Mouse (Mus musculus): ENCODE results near the gene Ezh2. TPM values are rescaled to one million over a fixed set of nuclear protein-coding genes. Genes with fewer than 3 reads are reported as not detected.
A peak's percentile ranks its signal among the peaks of the same experiment; 100 is the strongest.
"Not testable (repeated sequence)": the region's sequence is repeated elsewhere in the genome, so short reads cannot be mapped to it uniquely, and the experiment has no call there.

Ezh2 gene
- polyA plus RNA-seq (2012; rRNA removed) = 24.3 and 24.4 TPM in 2 replicates

DNA sequence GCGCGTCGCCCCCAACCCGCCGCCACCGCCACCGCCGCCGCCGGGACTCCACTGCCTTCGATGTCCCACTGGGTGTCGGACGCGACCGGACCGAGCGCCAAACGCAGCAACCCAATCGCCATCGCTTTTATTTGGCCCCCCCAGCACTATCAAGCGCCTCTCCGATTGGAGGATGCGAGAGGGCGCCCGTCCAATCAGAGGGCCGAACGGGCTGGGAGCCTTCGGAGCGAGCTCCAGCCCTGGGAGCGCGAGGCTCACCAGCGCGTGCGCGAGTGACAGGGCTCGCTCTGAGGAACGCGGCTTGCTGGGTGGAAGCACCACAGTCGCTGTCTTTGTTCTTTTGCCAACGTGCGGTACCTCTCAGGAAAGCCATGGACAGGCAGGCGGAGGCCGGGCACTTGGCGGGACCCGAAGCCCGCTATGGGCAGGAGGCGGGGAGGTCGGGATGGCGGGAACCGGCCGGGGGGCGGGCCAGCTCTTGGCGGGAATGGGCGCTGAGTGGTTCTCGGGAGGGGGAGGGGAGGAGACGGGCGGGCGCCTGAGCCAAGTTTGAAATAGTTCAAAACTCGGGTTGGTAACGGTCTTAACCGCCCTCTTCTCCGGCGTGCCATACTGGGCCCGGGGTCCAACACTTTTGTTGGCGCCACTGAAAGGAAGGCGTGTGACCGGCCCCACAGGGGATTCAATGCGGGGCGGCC lies at the start of gene Ezh2:
TSS of gene Ezh2 (minus strand) at position 416 of the 698 bp plus-strand sequence.
- Histone ChIP-seq H3K27ac (ENCODE audit: insufficient read depth, low read length) (peak within 1 kb of the TSS; percentile 23; the same call in 1 of the 2 replicates), H3K27me3 (ENCODE audit: control insufficient read depth, insufficient read depth, low read length) (no peaks in the 10 kb centered on the region), H3K4me1 (ENCODE audit: control insufficient read depth, insufficient read depth, low read length) (no peaks in the 10 kb centered on the region), H3K4me3 (replicated peaks; ENCODE audit: insufficient read depth, low read depth, low read length) (peak within 1 kb of the TSS; percentile 66)
- peak; percentile 99 for DNase-seq
- WGBS = under 1% methylated on average over 67 of the region's 69 CpGs
- TF ChIP-seq CTCF (IDR thresholded peaks at IDR 0.05; ENCODE audit: borderline replicate concordance, insufficient read depth, low read depth, low read length) (no peak), POLR2A (IDR thresholded peaks at IDR 0.05; ENCODE audit: borderline replicate concordance, insufficient read depth, low read length) (peak; percentile 89)

DNA sequence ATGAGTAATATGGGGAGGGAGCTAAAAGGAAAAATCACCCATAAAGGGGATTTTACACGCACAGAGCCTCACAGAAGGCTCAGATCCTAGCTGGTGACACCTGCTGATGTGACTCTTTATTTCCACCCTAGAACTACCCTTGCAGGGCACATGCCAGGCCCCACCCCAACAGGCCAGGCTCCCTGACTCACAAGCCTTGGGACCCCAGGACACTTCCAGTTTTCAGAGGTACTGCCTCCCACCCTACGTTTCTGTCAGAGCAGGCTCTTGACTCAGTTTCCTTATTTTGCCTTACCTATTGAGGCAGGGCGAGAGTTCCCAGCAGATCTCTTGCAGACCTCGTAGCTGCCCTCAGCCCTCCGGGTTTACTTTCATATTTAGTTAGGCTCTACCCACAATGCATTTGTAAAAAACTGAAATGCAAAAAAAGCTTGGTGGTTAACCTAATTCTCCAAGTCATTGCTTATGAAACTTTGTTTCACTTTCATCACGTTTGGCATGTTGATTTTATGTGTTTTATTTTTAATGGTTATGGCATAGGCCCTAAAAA lies 41.5 kb upstream of the Ezh2 start:
- H3K27me3 ChIP-seq (ENCODE audit: control insufficient read depth, insufficient read depth, low read length) = no peaks in the 10 kb centered on the region
- H3K4me3 ChIP-seq (replicated peaks; ENCODE audit: insufficient read depth, low read depth, low read length) = no peak overlapping the region
- TF ChIP-seq CTCF (IDR thresholded peaks at IDR 0.05; ENCODE audit: borderline replicate concordance, insufficient read depth, low read depth, low read length) = no peak
- no peak for TF ChIP-seq POLR2A (IDR thresholded peaks at IDR 0.05; ENCODE audit: borderline replicate concordance, insufficient read depth, low read length)
- DNase-seq = no peak
- H3K4me1 ChIP-seq (ENCODE audit: control insufficient read depth, insufficient read depth, low read length) = no peaks in the 10 kb centered on the region
- no peak overlapping the region for H3K27ac ChIP-seq (ENCODE audit: insufficient read depth, low read length)
- 66% methylated on average over 6 of the region's 6 CpGs for WGBS

DNA sequence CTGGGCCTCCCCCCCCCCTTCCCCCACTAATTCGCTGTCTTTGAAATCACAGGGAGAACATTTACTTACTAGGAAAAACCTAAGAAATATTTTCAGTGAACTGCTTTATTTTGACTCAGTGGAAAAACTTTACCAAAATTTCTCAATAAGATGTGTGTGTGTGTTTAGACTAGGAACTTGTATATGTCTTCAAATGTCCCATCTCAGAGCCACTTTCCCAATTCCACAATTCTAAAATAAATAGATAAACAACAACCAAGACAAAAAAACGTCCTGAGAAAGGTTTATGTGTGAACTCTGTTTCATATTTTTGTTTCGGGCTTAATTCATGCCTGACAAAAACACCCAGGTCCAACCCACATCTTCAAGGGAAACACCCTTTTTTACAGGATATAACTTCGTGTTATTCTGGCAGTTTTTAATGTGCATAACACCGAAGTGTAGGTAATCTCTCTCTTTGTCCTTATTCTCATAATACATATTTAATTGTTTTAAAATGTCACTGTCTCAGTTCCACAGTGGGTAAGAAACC lies 40.9 kb upstream of the Ezh2 start:
- H3K27ac ChIP-seq (ENCODE audit: insufficient read depth, low read length) = no peak overlapping the region
- H3K27me3 ChIP-seq (ENCODE audit: control insufficient read depth, insufficient read depth, low read length) = no peaks in the 10 kb centered on the region
- H3K4me3 ChIP-seq (replicated peaks; ENCODE audit: insufficient read depth, low read depth, low read length) = no peak overlapping the region
- WGBS = 76% methylated on average over 5 of the region's 5 CpGs
- TF ChIP-seq POLR2A (IDR thresholded peaks at IDR 0.05; ENCODE audit: borderline replicate concordance, insufficient read depth, low read length) = no peak
- no peak for TF ChIP-seq CTCF (IDR thresholded peaks at IDR 0.05; ENCODE audit: borderline replicate concordance, insufficient read depth, low read depth, low read length)
- DNase-seq = no peak
- no peaks in the 10 kb centered on the region for H3K4me1 ChIP-seq (ENCODE audit: control insufficient read depth, insufficient read depth, low read length)

DNA sequence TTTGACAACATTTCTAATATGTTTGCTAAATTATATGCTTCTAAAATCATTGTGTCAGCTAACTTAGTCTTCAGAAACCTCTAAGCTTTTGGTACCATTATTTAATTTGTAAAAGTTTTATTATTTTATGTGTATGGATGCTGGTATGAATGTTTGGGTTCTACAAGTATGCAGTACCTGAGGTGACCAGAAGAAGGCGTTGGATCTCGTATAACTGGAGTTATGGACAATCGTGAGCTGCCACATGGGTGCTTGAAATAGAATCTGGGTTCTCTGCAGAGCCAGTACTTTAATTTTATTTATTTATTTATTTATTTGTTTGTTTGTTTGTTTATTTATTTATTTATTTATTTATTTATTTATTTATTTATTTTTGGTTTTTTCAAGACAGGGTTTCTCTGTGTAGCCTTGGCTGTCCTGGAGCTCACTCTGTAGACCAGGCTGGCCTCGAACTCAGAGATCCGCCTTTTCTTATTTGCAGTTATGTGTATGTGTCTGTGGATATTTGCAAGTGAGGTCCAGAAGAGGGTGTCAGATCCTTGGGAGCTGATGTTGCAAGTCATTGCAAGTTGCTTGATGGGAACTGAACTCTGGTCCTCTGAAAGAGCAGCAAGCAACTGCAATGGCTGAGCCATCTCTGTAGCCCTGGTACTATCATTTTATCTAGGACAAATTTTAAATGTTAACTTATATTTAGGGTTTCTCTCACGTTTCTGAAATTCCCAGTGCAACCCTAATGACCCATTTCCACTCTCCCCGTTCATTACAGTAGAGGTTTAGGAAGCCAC lies 40.3 kb upstream of the Ezh2 start:
- TF ChIP-seq POLR2A (IDR thresholded peaks at IDR 0.05; ENCODE audit: borderline replicate concordance, insufficient read depth, low read length) = no peak
- no peak for TF ChIP-seq CTCF (IDR thresholded peaks at IDR 0.05; ENCODE audit: borderline replicate concordance, insufficient read depth, low read depth, low read length)
- no peaks in the 10 kb centered on the region for H3K4me1 ChIP-seq (ENCODE audit: control insufficient read depth, insufficient read depth, low read length)
- no peak overlapping the region for H3K4me3 ChIP-seq (replicated peaks; ENCODE audit: insufficient read depth, low read depth, low read length)
- no peak for DNase-seq
- no peaks in the 10 kb centered on the region for H3K27me3 ChIP-seq (ENCODE audit: control insufficient read depth, insufficient read depth, low read length)
- 73% methylated on average over 7 of the region's 7 CpGs for WGBS
- H3K27ac ChIP-seq (ENCODE audit: insufficient read depth, low read length) = no peak overlapping the region

DNA sequence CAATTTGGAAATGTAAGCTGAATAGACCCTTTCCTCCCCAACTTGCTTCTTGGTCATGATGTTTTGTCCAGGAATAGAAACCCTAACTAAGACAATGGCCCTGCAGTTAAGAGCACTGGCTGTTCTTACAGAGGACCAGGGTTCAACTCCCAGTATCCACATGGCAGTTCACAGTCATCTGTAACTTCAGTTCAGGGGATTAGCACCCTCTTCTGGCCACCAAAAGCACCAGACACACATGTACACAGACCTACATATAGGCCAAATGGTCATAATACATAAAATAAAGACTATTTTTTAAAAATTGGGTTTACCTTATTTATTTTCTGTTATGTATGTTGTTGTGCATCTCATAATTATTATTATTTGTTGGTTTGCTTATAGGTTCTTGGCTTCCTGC lies 38.3 kb upstream of the Ezh2 start:
- Histone ChIP-seq H3K27me3 (ENCODE audit: control insufficient read depth, insufficient read depth, low read length) (no peaks in the 10 kb centered on the region), H3K27ac (ENCODE audit: insufficient read depth, low read length) (no peak overlapping the region), H3K4me3 (replicated peaks; ENCODE audit: insufficient read depth, low read depth, low read length) (no peak overlapping the region), H3K4me1 (ENCODE audit: control insufficient read depth, insufficient read depth, low read length) (no peaks in the 10 kb centered on the region)
- DNase-seq = no peak
- TF ChIP-seq POLR2A (IDR thresholded peaks at IDR 0.05; ENCODE audit: borderline replicate concordance, insufficient read depth, low read length) (no peak), CTCF (IDR thresholded peaks at IDR 0.05; ENCODE audit: borderline replicate concordance, insufficient read depth, low read depth, low read length) (no peak)

DNA sequence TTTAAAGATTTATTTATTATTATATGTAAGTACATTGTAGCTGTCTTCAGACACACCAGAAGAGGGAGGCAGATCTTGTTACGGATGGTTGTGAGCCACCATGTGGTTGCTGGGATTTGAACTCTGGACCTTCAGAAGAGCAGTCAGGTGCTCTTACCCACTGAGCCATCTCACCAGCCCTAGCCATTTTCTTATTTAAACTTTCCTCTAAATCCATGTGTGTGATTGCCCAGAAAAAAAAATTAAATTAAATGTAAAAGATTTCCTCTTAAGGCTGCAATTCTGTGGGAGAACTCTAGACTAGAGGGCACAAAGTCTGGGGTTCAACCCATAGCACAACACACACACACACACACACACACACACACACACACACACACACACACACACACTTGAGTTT lies 34.9 kb upstream of the Ezh2 start:
- H3K27ac ChIP-seq (ENCODE audit: insufficient read depth, low read length); H3K4me3 ChIP-seq (replicated peaks; ENCODE audit: insufficient read depth, low read depth, low read length); H3K27me3 ChIP-seq (ENCODE audit: control insufficient read depth, insufficient read depth, low read length); H3K4me1 ChIP-seq (ENCODE audit: control insufficient read depth, insufficient read depth, low read length); DNase-seq: not testable (repeated sequence)
- WGBS = 79% methylated on average over 1 of the region's 1 CpGs

DNA sequence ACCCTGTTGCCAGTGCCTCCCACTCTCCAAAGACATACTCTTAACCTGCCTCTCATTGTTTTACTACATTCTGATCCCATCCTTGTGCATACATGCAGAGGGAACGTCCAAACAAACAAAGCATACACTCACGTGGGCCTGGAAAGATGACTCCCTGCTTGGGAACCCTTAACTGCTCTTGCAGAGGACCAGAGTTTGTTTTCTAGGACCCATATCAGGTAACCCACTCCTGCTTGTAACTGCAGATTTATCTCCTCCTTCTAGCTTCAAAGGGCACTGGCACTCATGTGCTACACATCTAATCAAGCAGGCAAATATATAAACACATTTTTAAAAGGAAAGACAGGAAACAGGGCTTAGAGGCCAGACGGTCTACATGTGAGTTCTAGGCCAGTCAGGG lies 32.8 kb upstream of the Ezh2 start:
- H3K4me3 ChIP-seq (replicated peaks; ENCODE audit: insufficient read depth, low read depth, low read length) = no peak overlapping the region
- no peaks in the 10 kb centered on the region for H3K27me3 ChIP-seq (ENCODE audit: control insufficient read depth, insufficient read depth, low read length)
- H3K4me1 ChIP-seq (ENCODE audit: control insufficient read depth, insufficient read depth, low read length) = no peaks in the 10 kb centered on the region
- TF ChIP-seq POLR2A (IDR thresholded peaks at IDR 0.05; ENCODE audit: borderline replicate concordance, insufficient read depth, low read length) (no peak), CTCF (IDR thresholded peaks at IDR 0.05; ENCODE audit: borderline replicate concordance, insufficient read depth, low read depth, low read length) (no peak)
- DNase-seq = no peak
- 66% methylated on average over 3 of the region's 3 CpGs for WGBS
- H3K27ac ChIP-seq (ENCODE audit: insufficient read depth, low read length) = no peak overlapping the region

DNA sequence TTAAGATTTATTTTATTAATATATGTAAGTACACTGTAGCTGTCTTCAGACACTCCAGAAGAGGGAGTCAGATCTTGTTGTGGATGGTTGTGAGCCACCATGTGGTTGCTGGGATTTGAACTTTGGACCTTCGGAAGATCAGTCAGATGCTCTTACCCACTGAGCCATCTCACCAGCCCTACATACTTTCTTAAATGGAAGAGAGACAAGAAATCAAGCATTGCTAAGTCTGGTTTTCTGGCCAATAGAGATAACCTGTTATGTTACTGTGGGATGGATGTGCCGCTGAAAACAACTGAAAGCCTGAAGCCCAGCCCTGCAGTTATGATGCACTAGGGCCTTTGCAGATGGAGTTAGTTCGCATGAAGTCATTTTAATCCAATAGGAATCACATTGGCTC lies 31.8 kb upstream of the Ezh2 start:
- not testable (repeated sequence) for H3K4me3 ChIP-seq (replicated peaks; ENCODE audit: insufficient read depth, low read depth, low read length); H3K27me3 ChIP-seq (ENCODE audit: control insufficient read depth, insufficient read depth, low read length); DNase-seq; H3K27ac ChIP-seq (ENCODE audit: insufficient read depth, low read length); H3K4me1 ChIP-seq (ENCODE audit: control insufficient read depth, insufficient read depth, low read length)
- WGBS = 65% methylated on average over 3 of the region's 3 CpGs
